Mouse (Mus musculus) lung, adult 2 months (tissue): ENCODE data around the gene Eif4b. TPM values are rescaled to one million over a fixed set of nuclear protein-coding genes. Genes with fewer than 3 reads are reported as not detected.

Source experiments
- DNase-seq: peaks from one replicate; pipeline ENCODE4 v3.0.0; 2022
- H3K4me1 ChIP-seq: fragments of 200-500 bp; 2 replicates; pipeline ENCODE4 v1.6.1; 2011; ENCODE audit warnings: low read length; ENCODE audit not compliant: control insufficient read depth, insufficient read depth
- H3K4me3 ChIP-seq: fragments of 200-500 bp; replicated peaks from 2 replicates; pipeline ENCODE3; 2011; ENCODE audit warnings: low read depth, mild to moderate bottlenecking, control low read depth, low read length; ENCODE audit errors: extremely low read depth
- CTCF ChIP-seq: fragments of 200-500 bp; IDR thresholded peaks from 2 replicates; pipeline ENCODE4 v1.5.1; 2011; ENCODE audit warnings: mild to moderate bottlenecking, low read length, control low read depth; ENCODE audit not compliant: insufficient read depth
- POLR2A ChIP-seq: fragments of 200-500 bp; IDR thresholded peaks from 2 replicates; pipeline ENCODE4 v1.6.1; 2011; ENCODE audit warnings: low read depth, mild to moderate bottlenecking, control low read depth, low read length, borderline replicate concordance; ENCODE audit errors: extremely low read depth
- WGBS: fragments of 180-500 bp; shearing (Covaris S2); methylation state at CpG from one replicate; pipeline ENCODE4 v1.1.7; 2018; 5-methylcytosine and 5-hydroxymethylcytosine counted together
- polyA plus RNA-seq: library from polyadenylated mRNA; depleted of rRNA; stranded (reverse); fragments of >200 nt; gene quantifications from 2 replicates; pipeline ENCODE4 v1.2.3, GENCODE M21; 2012

Gene Eif4b
- polyA plus RNA-seq, 1 experiment: 87.1 TPM

GRCm38 (mm10) chr15:102045691-102046090 is 27.9 kb upstream of the Eif4b start:
- H3K4me1 ChIP-seq: no peaks in the 10 kb centered on the region
- H3K4me3 ChIP-seq: no peak overlapping the region
- DNase-seq: no peak
- TF ChIP-seq CTCF: no peak
- no peak for TF ChIP-seq POLR2A
- 73% methylated on average over 10 of the region's 10 CpGs for WGBS

DNA sequence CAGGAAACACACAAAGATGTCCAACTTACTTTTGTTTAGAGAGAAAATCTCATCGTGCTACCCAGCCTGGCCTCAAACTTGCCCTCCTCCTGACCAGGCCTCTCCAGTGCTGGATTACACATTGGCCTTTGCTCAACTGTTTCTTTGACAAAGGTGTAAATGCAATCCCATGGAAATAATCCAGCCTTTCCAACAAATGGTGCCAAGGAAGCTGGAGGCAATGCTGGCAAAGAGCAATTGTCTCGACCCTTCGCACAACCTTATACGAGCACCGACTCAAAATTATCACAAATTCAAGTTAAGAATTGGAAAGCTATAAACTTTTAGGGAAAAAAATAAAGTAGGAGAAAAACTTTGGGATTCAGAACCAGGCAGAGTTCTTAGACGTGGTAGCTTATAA is 25.6 kb upstream of the Eif4b start:
- WGBS: 82% methylated on average over 6 of the region's 6 CpGs
- no peak for DNase-seq
- Histone ChIP-seq H3K4me1 (no peaks in the 10 kb centered on the region; the same call in 1 of the 2 replicates), H3K4me3 (no peak overlapping the region)
- TF ChIP-seq CTCF: no peak
- no peak for TF ChIP-seq POLR2A

- H3K4me1 ChIP-seq: no peaks in the 10 kb centered on the region; the same call in 1 of the 2 replicates
- H3K4me3 ChIP-seq: no peak overlapping the region
- no peak for DNase-seq
- TF ChIP-seq CTCF (no peak), POLR2A (no peak)
Measured at GRCm38 (mm10) chr15:102049871-102050270, 23.7 kb upstream of the Eif4b start.

- no peaks in the 10 kb centered on the region; the same call in 1 of the 2 replicates for H3K4me1 ChIP-seq
- peak overlapping the region; percentile 48 for H3K4me3 ChIP-seq
- no peak for TF ChIP-seq CTCF
- TF ChIP-seq POLR2A: no peak
- 3% methylated on average over 25 of the region's 33 CpGs for WGBS
- DNase-seq: no peak
Measured at GRCm38 (mm10) chr15:102051920-102052683, 21.5 kb upstream of the Eif4b start.

DNA sequence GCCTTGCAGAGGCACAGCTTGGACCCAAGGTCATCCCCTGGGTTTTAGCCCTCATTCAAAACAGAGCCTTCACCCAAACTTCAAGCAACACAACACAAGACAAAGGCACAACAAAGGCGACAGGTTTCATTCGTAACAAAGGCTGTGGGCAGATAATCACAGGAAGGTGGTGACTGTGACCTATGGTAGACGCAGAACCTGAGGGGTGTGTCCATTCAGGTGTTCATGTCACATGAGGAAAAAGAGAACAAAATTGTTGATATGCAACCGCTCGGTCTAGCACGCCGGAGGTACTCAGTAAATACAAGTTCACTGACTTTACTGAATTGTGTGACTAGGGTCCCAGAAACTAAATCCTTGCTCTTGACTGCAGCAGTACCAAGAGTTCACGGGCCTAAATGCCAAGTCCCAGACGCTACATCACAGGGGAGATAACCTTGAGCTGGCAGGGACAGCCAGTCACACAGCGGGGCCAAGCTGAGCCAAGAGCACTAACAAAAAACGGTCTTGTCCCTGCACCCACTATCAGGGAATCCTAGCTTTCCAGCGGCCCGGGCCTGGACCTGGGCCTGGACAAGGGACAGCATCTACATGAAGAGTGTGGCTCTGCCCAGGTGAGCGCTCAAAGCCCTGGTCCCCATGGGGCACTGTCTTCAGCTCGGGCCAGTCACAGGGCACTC is 16.9 kb upstream of the Eif4b start:
- TF ChIP-seq CTCF (no peak), POLR2A (no peak)
- 87% methylated on average over 15 of the region's 15 CpGs for WGBS
- Histone ChIP-seq H3K4me1 (no peaks in the 10 kb centered on the region; the same call in 1 of the 2 replicates), H3K4me3 (no peak overlapping the region)
- DNase-seq: no peak

DNA sequence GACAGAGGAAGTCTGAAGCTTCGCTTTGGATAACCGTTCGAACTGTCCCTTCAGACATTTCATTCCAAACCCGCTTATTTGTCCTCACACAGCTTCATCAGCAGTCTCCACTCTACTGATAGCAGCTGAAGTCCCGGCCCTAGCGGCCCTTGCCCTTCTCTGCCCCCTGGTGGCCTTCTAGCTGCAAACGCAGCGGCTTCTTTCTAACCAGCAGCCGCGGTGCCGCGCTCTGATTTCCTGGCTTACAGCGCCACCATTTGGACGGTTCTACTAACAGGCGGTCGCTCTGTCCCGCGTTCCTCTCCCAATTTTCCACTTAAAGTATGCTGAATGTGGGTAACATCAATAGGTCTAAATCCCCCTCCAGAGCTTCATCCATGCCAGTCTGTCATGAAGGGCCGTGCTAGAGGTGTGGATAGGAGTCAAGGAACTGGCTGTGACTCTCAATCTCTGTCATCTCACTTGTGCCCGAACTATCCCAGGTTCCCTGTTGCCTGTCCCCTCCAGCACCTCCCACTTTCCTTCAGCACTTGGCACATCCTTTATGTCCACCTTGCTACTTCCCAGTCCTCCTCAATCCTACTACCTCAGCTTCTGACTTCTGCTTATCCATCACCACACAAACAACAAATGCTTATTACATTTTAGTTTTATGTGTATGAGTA is 7.8 kb upstream of the Eif4b start:
- H3K4me3 ChIP-seq: no peak overlapping the region
- WGBS: 2% methylated on average over 20 of the region's 20 CpGs
- no peak for TF ChIP-seq POLR2A
- TF ChIP-seq CTCF: peak; percentile 82
- DNase-seq: peak; percentile 91
- H3K4me1 ChIP-seq: no peaks in the 10 kb centered on the region

GRCm38 (mm10) chr15:102070476-102071467 is 2.8 kb upstream of the Eif4b start:
- Histone ChIP-seq H3K4me3 (no peak overlapping the region), H3K4me1 (peaks cover 9% of the 10 kb centered on the region)
- no peak for TF ChIP-seq POLR2A
- no peak for TF ChIP-seq CTCF
- no peak for DNase-seq
- WGBS: 68% methylated on average over 13 of the region's 13 CpGs

- DNase-seq: no peak
- H3K4me1 ChIP-seq: peaks cover 9% of the 10 kb centered on the region
- no peak for TF ChIP-seq POLR2A
- TF ChIP-seq CTCF: no peak
- WGBS: 14% methylated on average over 6 of the region's 6 CpGs
- peak overlapping the region; percentile 21 for H3K4me3 ChIP-seq
Measured at GRCm38 (mm10) chr15:102072963-102073558, 512 bp upstream of the Eif4b start.
